Mouse (Mus musculus) stomach, postnatal 0 days (tissue): ENCODE results near the gene Lhfpl3. TPM values are rescaled to one million over a fixed set of nuclear protein-coding genes. Genes with fewer than 3 reads are reported as not detected.

Experiments used
- ATAC-seq: fragments of 200-750 bp; cut with Nextera tagmentation; 2 replicates; pipeline ENCODE4 v1.8.0; 2017; ENCODE audit not compliant: low FRiP score, low TSS enrichment
- DNase-seq: peaks from one replicate; pipeline ENCODE4 v3.0.0-alpha.2; 2016; ENCODE audit warnings: low spot score
- H3K27ac ChIP-seq: fragments of 300-500 bp; sonication (generic); replicated peaks from 2 replicates; pipeline ENCODE4 v1.5.1; 2014; ENCODE audit warnings: mild to moderate bottlenecking, control low read depth
- H3K27me3 ChIP-seq: fragments of 300-500 bp; sonication (generic); 2 replicates; pipeline ENCODE4 v1.6.1; 2014; ENCODE audit warnings: low read length; ENCODE audit not compliant: control insufficient read depth, insufficient read depth
- H3K36me3 ChIP-seq: fragments of 300-500 bp; sonication (generic); 2 replicates; pipeline ENCODE4 v1.6.1; 2014; ENCODE audit warnings: low read length, mixed read lengths; ENCODE audit not compliant: control insufficient read depth, insufficient read depth
- H3K4me1 ChIP-seq: fragments of 300-500 bp; sonication (generic); replicated peaks from 2 replicates; pipeline ENCODE4 v1.6.1; 2014; ENCODE audit warnings: antibody characterized with exemption; ENCODE audit not compliant: control insufficient read depth, insufficient read depth
- H3K4me2 ChIP-seq: fragments of 300-500 bp; sonication (generic); replicated peaks from 2 replicates; pipeline ENCODE4 v1.6.1; 2014; ENCODE audit warnings: low read depth, mild to moderate bottlenecking, control low read depth, moderate library complexity
- H3K4me3 ChIP-seq: fragments of 300-500 bp; sonication (generic); 2 replicates; pipeline ENCODE4 v1.5.1; 2014; ENCODE audit warnings: low read depth, low read length, control low read depth
- H3K9ac ChIP-seq: fragments of 300-500 bp; sonication (generic); 2 replicates; pipeline ENCODE4 v1.6.1; 2014; ENCODE audit warnings: mild to moderate bottlenecking, low read length, control low read depth, mixed read lengths
- H3K9me3 ChIP-seq: fragments of 300-500 bp; sonication (generic); 2 replicates; pipeline ENCODE4 v1.6.1; 2016; ENCODE audit warnings: low read length; ENCODE audit not compliant: control insufficient read depth
- CTCF ChIP-seq: IDR thresholded peaks from 2 replicates; pipeline ENCODE4 v1.5.1; 2016; ENCODE audit warnings: antibody characterized with exemption, low read depth, mild to moderate bottlenecking, moderate library complexity
- EP300 ChIP-seq: optimal IDR thresholded peaks from 2 replicates; pipeline ENCODE3; 2016; ENCODE audit warnings: antibody characterized with exemption
- WGBS: fragments of 180-500 bp; shearing (Covaris S2); extraction: QIAGEN DNeasy Blood & Tissue Kit; methylation state at CpG from one replicate; pipeline ENCODE4 v1.1.7; 2014; 5-methylcytosine and 5-hydroxymethylcytosine counted together
- polyA plus RNA-seq: library from polyadenylated mRNA; unstranded; fragments of >200 nt; fragmentation: Nextera tagmentation; extraction: Ambion mirVana; gene quantifications from 2 replicates; pipeline ENCODE4 v1.2.1, GENCODE M21; 2015

Gene Lhfpl3
- polyA plus RNA-seq, 1 experiment from 2014 or later = 0.23 TPM

- ATAC-seq (peak; percentile 69; the same call in 1 of the 2 replicates), DNase-seq (no peak)
- Histone ChIP-seq H3K4me1 (no peaks in the 10 kb centered on the region), H3K27ac (no peak overlapping the region), H3K36me3 (no peaks in the 10 kb centered on the region), H3K27me3 (no peaks in the 10 kb centered on the region), H3K9ac (no peak overlapping the region), H3K4me3 (no peak overlapping the region), H3K4me2 (no peak overlapping the region), H3K9me3 (no peaks in the 10 kb centered on the region)
- TF ChIP-seq EP300 = no peak
- TF ChIP-seq CTCF = no peak
Measured at GRCm38 (mm10) chr5:23248303-23248702, 502.4 kb downstream of the Lhfpl3 start.

- H3K27me3 ChIP-seq = no peaks in the 10 kb centered on the region
- 42% methylated on average over 9 of the region's 9 CpGs for WGBS
- no peak for TF ChIP-seq EP300
- no peaks in the 10 kb centered on the region for H3K4me1 ChIP-seq
- no peak overlapping the region for H3K9ac ChIP-seq
- ATAC-seq (no peak), DNase-seq (no peak)
- no peak overlapping the region for H3K4me3 ChIP-seq
- no peak overlapping the region for H3K4me2 ChIP-seq
- H3K36me3 ChIP-seq = no peaks in the 10 kb centered on the region
- H3K27ac ChIP-seq = no peak overlapping the region
- H3K9me3 ChIP-seq = no peaks in the 10 kb centered on the region
Measured at GRCm38 (mm10) chr5:23249896-23250875, 504.3 kb downstream of the Lhfpl3 start.

- no peaks in the 10 kb centered on the region for H3K4me1 ChIP-seq
- H3K4me3 ChIP-seq = no peak overlapping the region
- H3K27ac ChIP-seq = no peak overlapping the region
- no peaks in the 10 kb centered on the region for H3K27me3 ChIP-seq
- H3K9me3 ChIP-seq = no peaks in the 10 kb centered on the region
- TF ChIP-seq CTCF (peak; percentile 77), EP300 (no peak)
- DNase-seq (peak; percentile 71), ATAC-seq (peak; percentile 67; the same call in 1 of the 2 replicates)
- no peak overlapping the region for H3K9ac ChIP-seq
- H3K36me3 ChIP-seq = no peaks in the 10 kb centered on the region
- 25% methylated on average over 12 of the region's 12 CpGs for WGBS
- H3K4me2 ChIP-seq = peak overlapping the region; percentile 41
Measured at GRCm38 (mm10) chr5:23251462-23252224, 505.8 kb downstream of the Lhfpl3 start.

GRCm38 (mm10) chr5:23255816-23256418 lies 510.1 kb downstream of the Lhfpl3 start:
- DNase-seq (no peak), ATAC-seq (no peak)
- TF ChIP-seq CTCF (no peak), EP300 (no peak)
- H3K27ac ChIP-seq = no peak overlapping the region
- H3K4me2 ChIP-seq = no peak overlapping the region
- no peaks in the 10 kb centered on the region for H3K4me1 ChIP-seq
- 76% methylated on average over 3 of the region's 3 CpGs for WGBS
- H3K27me3 ChIP-seq = no peaks in the 10 kb centered on the region
- H3K36me3 ChIP-seq = no peaks in the 10 kb centered on the region
- H3K4me3 ChIP-seq = no peak overlapping the region
- H3K9ac ChIP-seq = no peak overlapping the region
- H3K9me3 ChIP-seq = no peaks in the 10 kb centered on the region

GRCm38 (mm10) chr5:23273309-23273708 lies 527.5 kb downstream of the Lhfpl3 start:
- H3K27ac ChIP-seq = no peak overlapping the region
- no peaks in the 10 kb centered on the region for H3K9me3 ChIP-seq
- no peak overlapping the region for H3K9ac ChIP-seq
- no peak overlapping the region for H3K4me3 ChIP-seq
- H3K36me3 ChIP-seq = no peaks in the 10 kb centered on the region
- H3K4me1 ChIP-seq = no peaks in the 10 kb centered on the region
- no peak for TF ChIP-seq EP300
- no peak for TF ChIP-seq CTCF
- H3K4me2 ChIP-seq = no peak overlapping the region
- no peak for DNase-seq
- ATAC-seq = no peak
- WGBS = 70% methylated on average over 3 of the region's 3 CpGs
- H3K27me3 ChIP-seq = no peaks in the 10 kb centered on the region
